14 mouse cellular contexts compared by ENCODE assay signal in the genomic region with DNA sequence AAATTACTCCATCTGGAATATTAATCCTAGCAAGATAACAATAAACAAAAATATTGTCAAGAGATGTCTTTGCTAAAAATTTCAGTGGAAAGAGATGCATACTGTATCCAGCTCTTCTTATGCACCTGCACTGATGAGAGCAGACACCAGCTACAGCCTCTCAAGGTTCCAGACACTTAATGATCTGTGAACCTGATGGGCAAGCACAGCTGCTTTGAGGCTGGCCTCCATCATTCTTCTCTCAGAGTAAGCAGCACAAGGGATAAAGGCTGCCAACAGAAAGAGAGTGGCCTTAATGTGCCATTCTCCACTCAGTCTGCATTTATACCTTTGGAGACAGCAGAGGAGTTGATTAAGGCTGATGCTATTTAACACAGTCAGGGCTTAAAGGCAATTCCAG.
"Had no signal": no experiment of that assay in that cellular context is flagged by ENCODE, and none has a peak within 500 bp of the region (broad histone marks: within the 10 kb centered on the region; RNA-seq: fewer than 3 reads in every experiment).

No protein-coding gene starts in this region.

- H3K36me3 ChIP-seq: embryonic facial prominence, embryonic 10.5 days; embryonic facial prominence, embryonic 12.5 days; embryonic facial prominence, embryonic 13.5 days; embryonic facial prominence, embryonic 15.5 days; forebrain, embryonic 10.5 days; forebrain, embryonic 12.5 days; forebrain, embryonic 15.5 days had no signal

- H3K27me3 ChIP-seq: embryonic facial prominence, embryonic 12.5 days; embryonic facial prominence, embryonic 13.5 days; embryonic facial prominence, embryonic 15.5 days; forebrain, embryonic 12.5 days; forebrain, embryonic 13.5 days; forebrain, embryonic 15.5 days had no signal

- H3K4me2 ChIP-seq: embryonic facial prominence, embryonic 12.5 days; embryonic facial prominence, embryonic 13.5 days; embryonic facial prominence, embryonic 15.5 days; forebrain, embryonic 12.5 days; forebrain, embryonic 13.5 days; forebrain, embryonic 15.5 days had no signal

- H3K4me3 ChIP-seq: embryonic facial prominence, embryonic 10.5 days; embryonic facial prominence, embryonic 12.5 days; embryonic facial prominence, embryonic 13.5 days; embryonic facial prominence, embryonic 15.5 days; erythroblast, embryonic 14.5 days; forebrain, embryonic 10.5 days; forebrain, embryonic 12.5 days; forebrain, embryonic 13.5 days; forebrain, embryonic 15.5 days; gastrocnemius, adult 2 months; heart, adult 2 months had no signal

- ATAC-seq: forebrain, embryonic 13.5 days; forebrain, embryonic 14.5 days; forebrain, embryonic 15.5 days; forebrain, embryonic 16.5 days; forebrain, postnatal 0 days had no signal
